Mouse (Mus musculus): ENCODE results near the gene Map3k1. TPM values are rescaled to one million over a fixed set of nuclear protein-coding genes. Genes with fewer than 3 reads are reported as not detected.

Gene Map3k1
- 10 to 100 TPM; 29.9 to 33.8 TPM for total RNA-seq (2021)

GRCm38 (mm10) chr13:111808637-111809465 lies at the start of gene Map3k1:
Gene Map3k1 (minus strand): TSS chr13:111808993.
- peak; percentile 74 for DNase-seq

GRCm38 (mm10) chr13:111856786-111857455 lies 48.1 kb upstream of the Map3k1 start:
- no peak for DNase-seq

- no peak for DNase-seq
Observed at GRCm38 (mm10) chr13:111856232-111856631, 47.4 kb upstream of the Map3k1 start.

GRCm38 (mm10) chr13:111852451-111853224 lies 43.8 kb upstream of the Map3k1 start:
- no peak for DNase-seq

- DNase-seq = no peak
Observed at GRCm38 (mm10) chr13:111850046-111850837, 41.4 kb upstream of the Map3k1 start.

- DNase-seq = no peak
Observed at GRCm38 (mm10) chr13:111845471-111845870, 36.7 kb upstream of the Map3k1 start.

- no peak for DNase-seq
Observed at GRCm38 (mm10) chr13:111844313-111844712, 35.5 kb upstream of the Map3k1 start.

GRCm38 (mm10) chr13:111835787-111836186 lies 27.0 kb upstream of the Map3k1 start:
- DNase-seq = no peak

- no peak for DNase-seq
Observed at GRCm38 (mm10) chr13:111834613-111835012, 25.8 kb upstream of the Map3k1 start.

- no peak for DNase-seq
Observed at GRCm38 (mm10) chr13:111829473-111829872, 20.7 kb upstream of the Map3k1 start.

- DNase-seq = no peak
Observed at GRCm38 (mm10) chr13:111827481-111827880, 18.7 kb upstream of the Map3k1 start.

- no peak for DNase-seq
Observed at GRCm38 (mm10) chr13:111824178-111824577, 15.4 kb upstream of the Map3k1 start.

GRCm38 (mm10) chr13:111821727-111822375 lies 13.1 kb upstream of the Map3k1 start:
- DNase-seq = no peak

- no peak for DNase-seq
Observed at GRCm38 (mm10) chr13:111819618-111820385, 11.0 kb upstream of the Map3k1 start.

GRCm38 (mm10) chr13:111819106-111819505 lies 10.3 kb upstream of the Map3k1 start:
- DNase-seq = no peak

- no peak for DNase-seq
Observed at GRCm38 (mm10) chr13:111818216-111818903, 9.6 kb upstream of the Map3k1 start.

GRCm38 (mm10) chr13:111817773-111818172 lies 9.0 kb upstream of the Map3k1 start:
- no peak for DNase-seq

- DNase-seq = no peak
Observed at GRCm38 (mm10) chr13:111816431-111816830, 7.6 kb upstream of the Map3k1 start.

- no peak for DNase-seq
Observed at GRCm38 (mm10) chr13:111815486-111815885, 6.7 kb upstream of the Map3k1 start.

- DNase-seq = no peak
Observed at GRCm38 (mm10) chr13:111815017-111815416, 6.2 kb upstream of the Map3k1 start.

Measured in heart, postnatal 4 days (tissue).